Mouse (Mus musculus) brown adipose tissue, adult 24 weeks (tissue): ENCODE measurements around the gene Tmem259. TPM values are rescaled to one million over a fixed set of nuclear protein-coding genes. Genes with fewer than 3 reads are reported as not detected.
A peak's percentile ranks its signal among the peaks of the same experiment; 100 is the strongest.

Experiments
- H3K27ac ChIP-seq: fragments of 200-500 bp; replicated peaks from 2 replicates; pipeline ENCODE4 v1.5.1; 2012; ENCODE audit warnings: low read depth, mild to moderate bottlenecking, low read length
- H3K4me1 ChIP-seq: fragments of 200-500 bp; 2 replicates; pipeline ENCODE4 v1.6.1; 2012; ENCODE audit warnings: low read length, mixed read lengths; ENCODE audit not compliant: control insufficient read depth, insufficient read depth, insufficient read length
- H3K4me3 ChIP-seq: fragments of 200-500 bp; 2 replicates; pipeline ENCODE4 v1.5.1; 2012; ENCODE audit warnings: low read depth, mild to moderate bottlenecking, low read length, moderate library complexity; ENCODE audit not compliant: insufficient read depth
- polyA plus RNA-seq: library from polyadenylated mRNA; stranded (reverse); fragments of >200 nt; gene quantifications from 2 replicates; pipeline ENCODE4 v1.2.4, GENCODE M21; 2012; ENCODE audit not compliant: missing spikeins, insufficient read depth, insufficient read length

Gene Tmem259
- polyA plus RNA-seq, 1 experiment = 69.8 TPM

DNA sequence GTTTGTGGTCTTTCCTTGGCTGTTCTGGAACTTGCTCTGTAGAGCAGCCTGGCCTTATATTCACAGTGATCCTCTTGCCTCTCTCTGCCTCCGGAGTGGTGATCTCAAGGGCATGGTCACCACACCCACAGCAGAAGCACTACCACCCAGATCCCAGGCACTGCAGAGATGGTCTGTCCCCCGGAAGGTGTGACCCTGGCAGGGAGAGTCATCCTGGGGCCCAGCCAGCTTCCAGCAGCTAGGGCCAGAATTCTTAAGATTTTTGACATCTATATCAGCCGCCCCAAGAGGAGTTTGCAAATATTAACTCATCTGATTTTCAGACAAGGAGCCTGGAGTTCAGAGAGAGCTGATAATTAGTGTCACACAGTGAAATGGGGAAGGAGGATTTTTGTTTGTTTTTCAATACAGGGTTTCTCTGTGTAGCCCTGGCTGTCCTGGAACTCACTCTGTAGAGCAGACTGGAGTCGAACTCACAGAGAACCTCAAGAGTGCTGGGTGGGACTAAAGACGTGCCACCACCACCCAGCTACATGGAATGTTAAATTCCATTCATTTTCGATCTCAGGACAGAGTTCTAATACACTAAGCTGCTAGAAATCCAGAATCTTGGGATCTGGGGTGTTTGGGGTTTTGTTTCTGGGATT, 2.2 kb upstream of the Tmem259 start:
- peak overlapping the region; percentile 78 for H3K27ac ChIP-seq
- peak overlapping the region; percentile 52 for H3K4me3 ChIP-seq
- H3K4me1 ChIP-seq = peaks cover 25% of the 10 kb centered on the region

DNA sequence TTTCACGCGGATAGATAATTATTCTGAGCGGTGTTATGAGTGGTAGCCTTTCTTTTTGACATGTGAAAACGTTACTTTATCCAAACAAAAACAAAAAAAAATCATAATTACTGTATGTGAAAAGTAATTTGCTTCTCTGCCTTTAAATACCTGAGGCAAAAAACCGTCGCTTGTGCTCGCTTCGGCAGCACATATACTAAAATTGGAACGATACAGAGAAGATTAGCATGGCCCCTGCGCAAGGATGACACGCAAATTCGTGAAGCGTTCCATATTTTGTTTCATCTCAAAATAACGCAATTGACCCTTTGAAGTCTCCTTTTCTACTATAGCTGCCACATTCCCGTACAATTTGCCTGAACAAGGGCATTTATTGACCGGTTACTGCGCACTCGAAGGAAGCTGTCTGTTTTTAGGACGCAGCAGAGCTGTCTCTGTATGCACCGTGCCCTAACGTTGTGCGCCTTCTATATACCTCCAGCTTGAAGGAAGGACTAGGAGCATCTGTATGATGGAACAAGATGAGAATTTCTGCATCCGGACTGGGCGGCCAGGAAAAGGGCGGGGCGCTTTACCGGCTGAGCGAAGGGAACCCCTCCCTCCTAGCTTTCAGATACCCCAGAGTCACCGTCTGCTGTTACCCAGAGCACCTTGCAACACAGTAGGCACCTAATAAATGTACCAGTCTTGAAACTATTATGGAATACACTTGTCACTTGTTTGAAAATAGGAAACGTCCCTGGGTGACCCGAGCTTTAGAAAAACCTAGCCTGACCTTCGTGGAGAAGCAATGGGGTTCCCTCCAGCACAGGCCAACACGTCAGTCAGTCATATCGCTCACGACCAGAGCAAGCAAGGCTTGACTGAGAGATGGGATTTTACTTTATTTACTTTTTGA, 1.5 kb upstream of the Tmem259 start:
- peak overlapping the region; percentile 55 for H3K4me3 ChIP-seq
- peaks cover 26% of the 10 kb centered on the region for H3K4me1 ChIP-seq
- peak overlapping the region; percentile 78 for H3K27ac ChIP-seq

DNA sequence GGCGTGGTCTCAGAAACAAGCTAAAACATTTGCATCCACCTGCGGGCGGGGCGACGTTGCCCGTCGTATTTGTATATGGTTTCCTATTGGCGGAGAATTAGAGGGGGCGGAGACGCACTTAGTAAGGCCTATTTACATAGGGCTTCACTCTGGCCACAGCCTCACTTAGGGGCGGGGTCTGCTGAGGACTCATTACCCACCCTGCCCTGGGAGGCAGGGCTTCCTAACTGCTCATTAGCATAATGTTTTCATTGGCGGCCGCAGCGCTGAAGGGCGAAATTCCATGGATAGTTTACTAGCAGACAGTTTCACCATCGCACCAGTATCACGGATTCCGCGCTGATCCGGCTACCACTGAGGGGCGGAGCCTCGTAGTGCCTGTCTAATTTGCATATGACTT, 741 bp upstream of the Tmem259 start:
- Histone ChIP-seq H3K27ac (peak overlapping the region; percentile 63), H3K4me1 (peaks cover 30% of the 10 kb centered on the region), H3K4me3 (peak overlapping the region; percentile 70)

DNA sequence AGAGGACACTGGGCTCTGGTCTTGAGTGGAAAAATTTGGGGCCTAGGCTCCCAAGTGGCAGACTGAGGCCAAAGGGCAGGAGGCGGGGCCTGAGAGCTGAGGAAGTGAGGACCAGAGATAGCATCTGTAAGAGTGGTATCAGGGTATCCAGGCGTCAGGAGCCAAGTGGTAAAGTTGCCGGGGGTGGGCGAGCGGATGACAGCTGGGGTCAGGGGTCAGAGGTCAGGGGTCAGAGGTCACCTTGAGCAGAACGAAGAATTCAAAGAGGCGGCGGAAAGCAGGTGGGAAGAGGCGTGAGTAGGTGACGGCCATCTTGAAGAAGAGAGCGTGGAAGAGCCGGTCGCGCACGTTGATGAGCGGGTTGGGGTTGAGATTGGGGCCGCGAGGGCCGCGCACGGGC, 460 bp downstream of the Tmem259 start:
- Histone ChIP-seq H3K4me1 (peaks cover 32% of the 10 kb centered on the region), H3K4me3 (peak overlapping the region; percentile 92), H3K27ac (peak overlapping the region; percentile 84)

DNA sequence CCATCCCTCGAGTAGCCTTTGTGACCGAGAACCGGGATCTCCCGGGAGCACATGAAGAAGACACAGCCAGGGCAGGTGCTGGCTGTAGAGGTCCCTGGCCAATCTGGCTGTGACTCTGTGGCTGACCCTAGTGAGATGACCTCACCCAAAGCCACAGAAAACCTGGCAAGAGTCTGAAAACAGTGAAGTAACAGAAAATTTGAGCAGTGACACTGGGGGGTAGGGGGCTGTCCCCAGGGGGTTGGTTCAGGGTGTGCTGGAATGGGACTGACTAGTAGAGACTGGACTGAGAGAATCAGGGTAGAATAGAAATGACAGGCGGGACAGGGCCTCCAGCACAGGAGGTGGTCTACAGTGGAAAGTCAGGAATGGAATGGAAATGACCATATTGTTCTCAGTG, 925 bp downstream of the Tmem259 start:
- Histone ChIP-seq H3K4me1 (peaks cover 32% of the 10 kb centered on the region), H3K27ac (peak overlapping the region; percentile 84), H3K4me3 (peak overlapping the region; percentile 92)

DNA sequence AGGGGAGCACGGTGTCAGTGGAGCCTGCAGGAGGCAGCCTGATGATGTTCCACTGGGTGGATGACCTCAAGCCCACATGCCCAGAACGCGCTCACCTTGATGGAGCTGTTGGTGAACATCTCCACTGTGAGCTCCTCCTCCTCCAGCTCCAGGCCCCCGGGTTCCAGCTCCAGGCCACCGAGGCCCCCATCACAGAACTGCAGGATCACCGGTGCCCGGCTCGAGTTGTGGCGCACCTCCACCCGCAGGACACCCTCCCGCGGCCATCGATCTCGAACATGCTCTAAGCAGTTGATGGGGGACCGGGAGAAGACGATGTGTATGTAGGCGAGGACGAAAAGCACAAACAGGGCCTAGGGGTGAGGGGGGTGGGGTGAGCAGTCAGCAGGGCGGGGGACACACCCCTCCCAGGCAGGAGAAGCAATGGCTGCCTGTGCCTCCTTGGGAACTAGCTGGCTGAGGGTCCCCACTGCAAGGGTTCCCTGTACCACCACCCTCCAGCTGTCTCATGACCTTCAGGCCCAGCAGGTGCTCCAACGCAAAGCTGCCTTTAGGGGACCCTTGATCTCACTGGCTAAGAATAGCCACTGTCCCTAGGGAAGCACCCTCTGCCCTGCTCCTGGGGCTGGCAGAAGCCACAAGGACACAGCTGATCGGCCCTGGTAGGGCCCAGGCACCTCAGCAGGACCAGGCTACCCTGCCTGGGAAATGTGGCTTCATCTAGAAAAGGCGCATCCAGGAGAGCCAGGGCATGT, 4.6 kb downstream of the Tmem259 start:
- Histone ChIP-seq H3K4me1 (peaks cover 21% of the 10 kb centered on the region), H3K27ac (no peak overlapping the region), H3K4me3 (no peak overlapping the region)

DNA sequence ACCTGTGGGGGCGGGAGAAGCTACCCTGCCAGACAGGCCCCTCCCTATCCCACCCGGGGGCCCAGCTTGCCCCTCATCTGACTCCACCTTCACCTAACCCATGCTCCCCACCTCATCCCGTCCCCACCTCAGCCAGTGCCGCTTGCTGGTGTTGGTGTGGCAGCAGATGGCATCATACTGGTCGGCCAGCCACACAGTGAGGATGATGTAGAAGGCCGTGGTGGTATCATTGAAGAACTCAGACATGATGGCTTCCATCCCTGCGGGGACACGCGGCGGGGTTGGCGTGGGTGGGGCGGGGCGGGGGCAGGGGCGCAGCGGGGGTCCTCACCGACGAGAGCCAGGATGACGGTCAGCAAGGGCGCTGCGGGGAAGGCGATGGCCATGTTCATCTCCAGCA, 6.1 kb downstream of the Tmem259 start:
- H3K4me1 ChIP-seq = peaks cover 20% of the 10 kb centered on the region
- no peak overlapping the region for H3K4me3 ChIP-seq
- H3K27ac ChIP-seq = no peak overlapping the region

DNA sequence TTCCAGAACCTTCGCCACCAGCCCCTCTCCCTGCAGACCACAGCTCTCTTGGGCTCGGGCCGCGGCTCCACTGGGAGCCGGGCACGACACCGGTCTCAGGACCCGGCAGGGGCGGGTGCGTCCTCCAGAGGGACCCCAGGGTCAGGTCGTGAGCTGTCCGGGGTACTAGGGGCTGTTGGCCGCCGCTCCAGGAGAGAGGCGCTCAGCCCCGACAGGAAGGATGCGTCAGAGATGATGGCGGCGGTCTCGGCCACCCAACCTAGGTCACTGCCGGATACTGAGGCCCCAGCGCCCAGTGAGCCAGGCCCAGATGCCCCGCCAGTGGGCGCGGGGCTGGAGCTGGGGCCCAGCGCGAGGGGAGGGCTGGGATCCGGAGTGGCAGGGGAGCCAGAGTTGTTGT, 6.8 kb downstream of the Tmem259 start:
- Histone ChIP-seq H3K4me3 (no peak overlapping the region), H3K4me1 (peaks cover 12% of the 10 kb centered on the region), H3K27ac (no peak overlapping the region)

DNA sequence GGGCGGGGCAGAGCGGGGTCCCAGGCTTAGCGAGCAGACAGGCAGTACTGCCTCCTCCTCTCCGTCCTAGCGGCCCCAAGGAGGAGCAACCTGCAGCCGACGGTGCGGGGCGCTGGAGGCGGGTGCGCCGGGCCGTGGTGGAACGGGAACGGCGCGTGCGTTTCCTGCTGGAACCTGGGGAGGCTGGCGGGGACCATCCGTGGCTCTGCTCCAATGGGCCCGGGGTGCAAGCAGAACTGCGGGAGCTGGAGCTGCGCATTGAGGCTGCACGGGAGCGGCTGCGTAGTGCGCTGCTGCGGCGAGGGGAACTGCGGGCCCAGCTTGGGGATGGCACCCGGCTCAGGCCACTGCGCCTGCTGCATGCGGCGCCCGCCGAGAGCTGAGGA, 7.4 kb downstream of the Tmem259 start:
- Histone ChIP-seq H3K27ac (no peak overlapping the region), H3K4me1 (peaks cover 10% of the 10 kb centered on the region), H3K4me3 (no peak overlapping the region)

DNA sequence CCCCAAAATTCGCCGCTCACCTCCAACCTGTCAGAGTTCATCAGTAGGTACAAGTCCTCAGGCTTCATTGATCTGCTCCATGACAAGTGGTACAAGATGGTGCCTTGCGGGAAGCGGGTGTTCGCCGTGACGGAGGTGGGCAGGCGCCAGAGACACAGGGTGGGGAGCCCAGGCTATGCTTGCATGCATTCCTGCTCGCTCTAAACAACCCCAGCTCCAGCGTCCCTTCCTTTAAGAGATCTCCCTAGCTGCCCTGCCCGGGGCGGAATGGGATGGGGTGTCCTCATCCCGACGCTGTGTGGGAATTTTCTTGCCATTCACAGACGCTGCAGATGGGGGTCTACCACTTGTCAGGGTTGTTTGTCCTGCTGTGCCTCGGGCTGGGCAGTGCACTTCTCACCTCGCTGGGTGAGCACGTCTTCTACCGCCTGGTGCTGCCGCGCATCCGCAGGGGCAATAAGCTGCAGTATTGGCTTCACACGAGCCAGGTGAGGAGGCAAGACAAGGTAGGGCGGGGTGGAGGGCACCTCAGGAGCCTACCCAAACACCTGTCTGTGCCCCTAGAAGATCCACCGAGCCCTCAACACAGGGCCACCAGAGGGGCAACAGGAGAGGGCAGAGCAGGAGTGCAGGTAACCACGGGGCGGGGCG, 7.9 kb downstream of the Tmem259 start:
- peaks cover 5% of the 10 kb centered on the region for H3K4me1 ChIP-seq
- H3K4me3 ChIP-seq = no peak overlapping the region

DNA sequence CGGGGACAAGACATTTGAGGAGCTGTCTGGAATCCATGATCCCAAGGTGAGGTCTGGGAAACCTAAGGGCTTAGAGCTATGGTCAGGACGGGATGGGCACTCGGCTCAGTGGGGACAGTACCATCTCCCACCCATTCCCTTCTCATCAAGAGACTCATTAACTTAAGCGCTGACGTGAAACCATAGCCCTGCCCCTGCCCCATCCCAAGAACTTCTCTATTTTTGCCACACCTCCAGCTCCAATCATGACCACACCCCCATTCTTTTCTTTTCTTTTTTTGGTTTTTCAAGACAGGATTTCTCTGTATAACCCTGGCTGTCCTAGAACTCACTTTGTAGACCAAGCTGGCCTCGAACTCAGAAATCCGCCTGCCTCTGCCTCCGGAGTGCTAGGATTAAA, 9.5 kb downstream of the Tmem259 start:
- Histone ChIP-seq H3K4me1 (peaks cover under 1% of the 10 kb centered on the region; the same call in 1 of the 2 replicates), H3K4me3 (no peak overlapping the region), H3K27ac (no peak overlapping the region)

More for the DNA sequence above, 7.9 kb downstream of the Tmem259 start:
- H3K27ac ChIP-seq = no peak overlapping the region

DNA sequence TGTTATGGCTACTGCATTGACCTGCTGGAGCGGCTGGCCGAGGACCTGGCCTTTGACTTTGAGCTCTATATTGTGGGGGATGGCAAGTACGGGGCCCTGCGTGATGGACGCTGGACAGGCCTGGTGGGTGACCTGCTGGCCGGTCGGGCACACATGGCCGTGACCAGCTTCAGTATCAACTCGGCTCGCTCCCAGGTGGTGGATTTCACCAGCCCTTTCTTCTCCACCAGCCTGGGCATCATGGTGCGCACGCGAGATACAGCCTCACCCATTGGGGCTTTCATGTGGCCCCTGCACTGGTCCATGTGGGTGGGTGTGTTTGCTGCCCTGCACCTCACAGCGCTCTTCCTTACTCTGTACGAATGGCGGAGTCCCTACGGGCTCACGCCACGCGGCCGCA, 10.0 kb downstream of the Tmem259 start:
- Histone ChIP-seq H3K4me1 (no peaks in the 10 kb centered on the region), H3K4me3 (no peak overlapping the region), H3K27ac (no peak overlapping the region)

DNA sequence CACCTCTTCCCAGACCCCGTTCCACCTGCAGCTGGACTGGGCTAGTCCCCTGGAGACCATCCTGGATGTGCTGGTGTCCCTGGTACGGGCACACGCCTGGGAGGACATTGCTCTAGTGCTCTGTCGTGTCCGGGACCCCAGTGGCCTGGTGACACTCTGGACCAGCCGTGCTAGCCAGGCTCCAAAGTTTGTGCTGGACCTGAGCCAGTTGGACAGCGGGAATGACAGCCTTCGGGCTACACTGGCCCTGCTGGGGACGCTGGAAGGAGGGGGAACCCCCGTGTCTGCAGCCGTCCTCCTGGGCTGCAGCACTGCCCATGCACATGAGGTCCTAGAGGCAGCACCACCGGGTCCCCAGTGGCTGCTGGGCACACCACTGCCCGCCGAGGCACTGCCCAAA, 11.3 kb downstream of the Tmem259 start:
- H3K4me1 ChIP-seq = no peaks in the 10 kb centered on the region
- H3K27ac ChIP-seq = no peak overlapping the region
- no peak overlapping the region for H3K4me3 ChIP-seq

DNA sequence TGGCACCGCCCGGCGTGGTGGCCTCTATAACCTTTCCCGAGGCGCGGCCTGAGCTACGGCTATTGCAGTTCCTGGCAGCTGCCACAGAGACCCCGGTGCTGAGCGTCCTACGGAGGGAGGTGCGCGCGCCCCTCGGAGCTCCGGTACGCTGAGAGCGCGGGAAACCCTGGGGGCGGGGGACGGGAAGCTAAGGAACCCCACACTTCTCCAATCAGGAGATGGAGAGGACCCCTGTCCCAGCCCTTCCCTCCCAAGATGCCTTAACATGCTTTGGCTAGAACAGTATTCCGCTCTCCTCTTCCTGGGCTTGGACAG, 13.0 kb downstream of the Tmem259 start:
- H3K4me3 ChIP-seq = no peak overlapping the region
- no peak overlapping the region for H3K27ac ChIP-seq
- H3K4me1 ChIP-seq = no peaks in the 10 kb centered on the region
